Mouse (Mus musculus) thymus, adult 2 months (tissue): ENCODE measurements around the gene Apol9b.

Experiments used
- CTCF ChIP-seq: fragments of 200-500 bp; IDR thresholded peaks from 2 replicates; pipeline ENCODE4 v1.5.1; 2012; ENCODE audit warnings: mild to moderate bottlenecking, control low read depth, low read length, moderate library complexity, borderline replicate concordance; ENCODE audit not compliant: control insufficient read depth, poor library complexity, insufficient read depth; ENCODE audit errors: extremely low read depth
- POLR2A ChIP-seq: fragments of 200-500 bp; IDR thresholded peaks from 2 replicates; pipeline ENCODE4 v1.6.1; 2012; ENCODE audit warnings: mild to moderate bottlenecking, low read length, control low read depth, moderate library complexity; ENCODE audit not compliant: control insufficient read depth, poor library complexity, insufficient read depth; ENCODE audit errors: extremely low read depth

DNA sequence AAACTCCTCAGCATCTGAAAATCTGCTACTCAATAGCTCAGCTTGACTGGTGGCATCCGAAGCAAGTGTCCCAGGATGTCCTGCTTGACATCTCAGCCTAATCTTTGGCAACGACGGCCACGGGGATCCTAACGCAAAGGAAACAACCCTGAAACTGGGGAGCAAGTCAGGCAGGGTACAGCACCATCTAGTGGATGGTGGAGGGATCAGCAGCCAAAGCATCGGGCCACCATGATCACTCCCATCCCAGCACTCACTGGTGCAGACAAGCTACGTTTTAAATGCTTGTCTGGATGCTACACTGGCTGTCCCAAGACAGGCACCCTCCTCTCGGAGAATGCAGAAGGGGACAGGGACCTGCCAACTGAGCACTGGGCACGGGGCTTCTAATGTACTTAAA is 28.0 kb downstream of the Apol9b start, which contains the start of gene Apol8:
- TF ChIP-seq CTCF = peak; percentile 90
- TF ChIP-seq POLR2A = no peak
